Mouse (Mus musculus) embryonic facial prominence, embryonic 11.5 days (tissue): ENCODE results near the gene Lrrfip2. TPM values are rescaled to one million over a fixed set of nuclear protein-coding genes. Genes with fewer than 3 reads are reported as not detected.

Experiments
- ATAC-seq: fragments of 200-750 bp; cut with Nextera tagmentation; replicated peaks from 2 replicates; pipeline ENCODE4 v1.8.0; 2017; ENCODE audit warnings: low read depth; ENCODE audit not compliant: insufficient number of reproducible peaks, low FRiP score, low TSS enrichment
- DNase-seq: peaks from one replicate; pipeline ENCODE4 v3.0.0-alpha.2; 2015; ENCODE audit warnings: low spot score
- H3K27ac ChIP-seq: fragments of 300-500 bp; sonication (generic); replicated peaks from 2 replicates; pipeline ENCODE4 v1.5.1; 2014; ENCODE audit warnings: mild to moderate bottlenecking, low read depth, low read length, control low read depth
- H3K27me3 ChIP-seq: fragments of 300-500 bp; sonication (generic); 2 replicates; pipeline ENCODE4 v1.6.1; 2014; ENCODE audit warnings: mild to moderate bottlenecking, low read length, moderate library complexity, mixed read lengths; ENCODE audit not compliant: control insufficient read depth, insufficient read depth
- H3K36me3 ChIP-seq: fragments of 300-500 bp; sonication (generic); replicated peaks from 2 replicates; pipeline ENCODE4 v1.6.1; 2014; ENCODE audit warnings: low read depth, mild to moderate bottlenecking, low read length, moderate library complexity, mixed read lengths; ENCODE audit not compliant: control insufficient read depth, insufficient read depth
- H3K4me1 ChIP-seq: fragments of 300-500 bp; sonication (generic); 2 replicates; pipeline ENCODE4 v1.6.1; 2014; ENCODE audit warnings: low read length, mixed read lengths; ENCODE audit not compliant: control insufficient read depth, insufficient read depth
- H3K4me2 ChIP-seq: fragments of 300-500 bp; sonication (generic); 2 replicates; pipeline ENCODE4 v1.6.1; 2014; ENCODE audit warnings: low read depth, mild to moderate bottlenecking, control low read depth, low read length, moderate library complexity
- H3K4me3 ChIP-seq: fragments of 300-500 bp; sonication (generic); 2 replicates; pipeline ENCODE4 v1.5.1; 2014; ENCODE audit warnings: low read depth, low read length, control low read depth
- H3K9ac ChIP-seq: fragments of 300-500 bp; sonication (generic); replicated peaks from 2 replicates; pipeline ENCODE4 v1.6.1; 2014; ENCODE audit warnings: mild to moderate bottlenecking, control low read depth, low read length
- H3K9me3 ChIP-seq: fragments of 300-500 bp; sonication (generic); replicated peaks from 2 replicates; pipeline ENCODE4 v1.6.1; 2016; ENCODE audit warnings: mild to moderate bottlenecking, low read length, inconsistent platforms, mixed read lengths; ENCODE audit not compliant: control insufficient read depth
- WGBS: fragments of 180-500 bp; shearing (Covaris S2); extraction: QIAGEN DNeasy Blood & Tissue Kit; methylation state at CpG from one replicate; pipeline ENCODE4 v1.1.7; 2014; 5-methylcytosine and 5-hydroxymethylcytosine counted together
- polyA plus RNA-seq: library from polyadenylated mRNA; unstranded; fragments of >200 nt; fragmentation: Nextera tagmentation; extraction: Ambion mirVana; gene quantifications from 2 replicates; pipeline ENCODE4 v1.2.1, GENCODE M21; 2014

Gene Lrrfip2
- polyA plus RNA-seq, 1 experiment from 2014 or later, result 49.2 TPM

- H3K27me3 ChIP-seq, result no peaks in the 10 kb centered on the region
- no peak for DNase-seq
- H3K9me3 ChIP-seq, result no peaks in the 10 kb centered on the region
- no peaks in the 10 kb centered on the region for H3K4me1 ChIP-seq
- H3K27ac ChIP-seq, result no peak overlapping the region
- no peaks in the 10 kb centered on the region for H3K36me3 ChIP-seq
- 48% methylated on average over 6 of the region's 6 CpGs for WGBS
- no peak for ATAC-seq
- no peak overlapping the region for H3K4me2 ChIP-seq
- no peak overlapping the region for H3K4me3 ChIP-seq
- H3K9ac ChIP-seq, result no peak overlapping the region
Measured at GRCm38 (mm10) chr9:111213501-111213900, 96.1 kb downstream of the Lrrfip2 start.

- DNase-seq (no peak), ATAC-seq (no peak)
- H3K27me3 ChIP-seq, result no peaks in the 10 kb centered on the region
- no peak overlapping the region for H3K9ac ChIP-seq
- H3K9me3 ChIP-seq, result no peaks in the 10 kb centered on the region
- no peaks in the 10 kb centered on the region for H3K4me1 ChIP-seq
- H3K27ac ChIP-seq, result no peak overlapping the region
- H3K36me3 ChIP-seq, result no peaks in the 10 kb centered on the region
- H3K4me2 ChIP-seq, result no peak overlapping the region
- no peak overlapping the region for H3K4me3 ChIP-seq
Measured at GRCm38 (mm10) chr9:111216424-111216823, 99.0 kb downstream of the Lrrfip2 start.

GRCm38 (mm10) chr9:111220551-111221080, 103.2 kb downstream of the Lrrfip2 start:
- Histone ChIP-seq H3K4me1 (no peaks in the 10 kb centered on the region), H3K27me3 (no peaks in the 10 kb centered on the region), H3K9ac (no peak overlapping the region), H3K4me2 (no peak overlapping the region), H3K4me3 (no peak overlapping the region), H3K36me3 (no peaks in the 10 kb centered on the region; the same call in 1 of the 2 replicates), H3K27ac (no peak overlapping the region), H3K9me3 (no peaks in the 10 kb centered on the region)
- no peak for DNase-seq
- no peak for ATAC-seq
- WGBS, result 88% methylated on average over 5 of the region's 5 CpGs

GRCm38 (mm10) chr9:111221580-111221979, 104.2 kb downstream of the Lrrfip2 start:
- no peak overlapping the region for H3K4me3 ChIP-seq
- DNase-seq, result no peak
- no peak for ATAC-seq
- no peaks in the 10 kb centered on the region for H3K9me3 ChIP-seq
- H3K9ac ChIP-seq, result no peak overlapping the region
- H3K36me3 ChIP-seq, result no peaks in the 10 kb centered on the region; the same call in 1 of the 2 replicates
- no peaks in the 10 kb centered on the region for H3K27me3 ChIP-seq
- H3K4me1 ChIP-seq, result no peaks in the 10 kb centered on the region
- H3K27ac ChIP-seq, result no peak overlapping the region
- 91% methylated on average over 1 of the region's 1 CpGs for WGBS
- no peak overlapping the region for H3K4me2 ChIP-seq

- H3K9ac ChIP-seq, result no peak overlapping the region
- no peak overlapping the region for H3K4me3 ChIP-seq
- H3K4me1 ChIP-seq, result no peaks in the 10 kb centered on the region
- no peaks in the 10 kb centered on the region; the same call in 1 of the 2 replicates for H3K36me3 ChIP-seq
- no peaks in the 10 kb centered on the region for H3K9me3 ChIP-seq
- H3K27ac ChIP-seq, result no peak overlapping the region
- no peak; the same call in 1 of the 2 replicates for ATAC-seq
- no peak overlapping the region for H3K4me2 ChIP-seq
- H3K27me3 ChIP-seq, result no peaks in the 10 kb centered on the region
- peak; percentile 69 for DNase-seq
- 47% methylated on average over 5 of the region's 5 CpGs for WGBS
Measured at GRCm38 (mm10) chr9:111223406-111223805, 106.0 kb downstream of the Lrrfip2 start.

GRCm38 (mm10) chr9:111228446-111228845, 111.1 kb downstream of the Lrrfip2 start:
- no peaks in the 10 kb centered on the region for H3K27me3 ChIP-seq
- no peak overlapping the region for H3K4me2 ChIP-seq
- no peak overlapping the region for H3K27ac ChIP-seq
- no peak overlapping the region for H3K4me3 ChIP-seq
- DNase-seq (no peak), ATAC-seq (no peak)
- H3K9me3 ChIP-seq, result no peaks in the 10 kb centered on the region
- no peaks in the 10 kb centered on the region for H3K36me3 ChIP-seq
- 89% methylated on average over 5 of the region's 5 CpGs for WGBS
- H3K4me1 ChIP-seq, result no peaks in the 10 kb centered on the region
- no peak overlapping the region for H3K9ac ChIP-seq

GRCm38 (mm10) chr9:111234701-111235100, 117.3 kb downstream of the Lrrfip2 start:
- Histone ChIP-seq H3K36me3 (no peaks in the 10 kb centered on the region; the same call in 1 of the 2 replicates), H3K27me3 (no peaks in the 10 kb centered on the region), H3K9me3 (no peaks in the 10 kb centered on the region), H3K9ac (no peak overlapping the region), H3K4me3 (no peak overlapping the region), H3K4me1 (no peaks in the 10 kb centered on the region), H3K4me2 (no peak overlapping the region), H3K27ac (no peak overlapping the region)
- ATAC-seq (no peak), DNase-seq (no peak)
- WGBS, result 89% methylated on average over 9 of the region's 9 CpGs

GRCm38 (mm10) chr9:111237726-111238125, 120.3 kb downstream of the Lrrfip2 start:
- Histone ChIP-seq H3K36me3 (no peaks in the 10 kb centered on the region; the same call in 1 of the 2 replicates), H3K4me1 (no peaks in the 10 kb centered on the region), H3K27me3 (no peaks in the 10 kb centered on the region), H3K27ac (no peak overlapping the region), H3K4me3 (no peak overlapping the region), H3K9ac (no peak overlapping the region), H3K9me3 (no peaks in the 10 kb centered on the region), H3K4me2 (no peak overlapping the region)
- no peak for ATAC-seq
- no peak for DNase-seq
